Mouse (Mus musculus): ENCODE results near the gene Morn1.
"Not testable (repeated sequence)": the region's sequence is repeated elsewhere in the genome, so short reads cannot be mapped to it uniquely, and the experiment has no call there.

- not testable (repeated sequence) for TF ChIP-seq USF1 (IDR thresholded peaks at IDR 0.05; ENCODE audit: low read depth, low read length); CHD1 (IDR thresholded peaks at IDR 0.05; ENCODE audit: low read depth, low read length); CTCF (conservative IDR thresholded peaks at IDR 0.05 in 1 of 2, IDR thresholded peaks at IDR 0.05 in 1 of 2; ENCODE audit: low read depth in 2 of 2, low read length in 2 of 2); MXI1 (IDR thresholded peaks at IDR 0.05; ENCODE audit: low read depth, low read length); ELF1 (IDR thresholded peaks at IDR 0.05; ENCODE audit: low read depth, low read length); EP300 (IDR thresholded peaks at IDR 0.05; ENCODE audit: low read length); ZC3H11A (IDR thresholded peaks at IDR 0.05; ENCODE audit: low read depth, low read length); JUN (IDR thresholded peaks at IDR 0.05; ENCODE audit: insufficient read depth, low read depth, low read length); POLR2A (IDR thresholded peaks at IDR 0.05; ENCODE audit: low read depth, low read length); CHD2 (IDR thresholded peaks at IDR 0.05; ENCODE audit: low read length); BHLHE40 (IDR thresholded peaks at IDR 0.05; ENCODE audit: low read depth, low read length); E2F4 (IDR thresholded peaks at IDR 0.05; ENCODE audit: insufficient replicate concordance, low read depth, low read length); POLR2AphosphoS2 (IDR thresholded peaks at IDR 0.05; ENCODE audit: low read depth, low read length); RAD21 (IDR thresholded peaks at IDR 0.05; ENCODE audit: low read depth, low read length)
Measured at GRCm38 (mm10) chr4:155078808-155079207, 7.6 kb upstream of the Morn1 start.

All from CH12.LX (cell line).